Mouse (Mus musculus) myocyte (in vitro differentiated cells): ENCODE data around the gene Mul1. TPM values are rescaled to one million over a fixed set of nuclear protein-coding genes. Genes with fewer than 3 reads are reported as not detected.

Experiments used
- H3K27me3 ChIP-seq: one replicate; pipeline ENCODE4 v1.6.1; 2011; ENCODE audit not compliant: control insufficient read depth, insufficient read depth, insufficient read length
- H3K36me3 ChIP-seq: one replicate; pipeline ENCODE4 v1.6.1; 2011; ENCODE audit not compliant: control insufficient read depth, insufficient read depth
- H3K4me2 ChIP-seq: one replicate; pipeline ENCODE4 v1.6.1; 2011; ENCODE audit warnings: low read depth, control low read depth
- H3K4me3 ChIP-seq: one replicate; pipeline ENCODE4 v1.5.1; 2011; ENCODE audit warnings: mild to moderate bottlenecking, control low read depth, moderate library complexity
- H3K79me2 ChIP-seq: one replicate; pipeline ENCODE4 v1.6.1; 2011; ENCODE audit not compliant: control insufficient read depth, insufficient read depth
- H3ac ChIP-seq: one replicate; pipeline ENCODE4 v1.6.1; 2011; ENCODE audit not compliant: control insufficient read depth, insufficient read length
- CEBPB ChIP-seq: IDR thresholded peaks from 2 replicates; pipeline ENCODE4 v1.6.1; 2011; ENCODE audit warnings: mild to moderate bottlenecking, moderate library complexity; ENCODE audit not compliant: poor library complexity, insufficient read depth, severe bottlenecking
- E2F4 ChIP-seq: IDR thresholded peaks from one replicate; pipeline ENCODE4 v1.6.1; 2011; ENCODE audit warnings: mild to moderate bottlenecking, control low read depth, moderate library complexity; ENCODE audit not compliant: insufficient read depth
- MAX ChIP-seq: IDR thresholded peaks from one replicate; pipeline ENCODE4 v1.6.1; 2011; ENCODE audit warnings: low read depth, mild to moderate bottlenecking, control low read depth
- MYOD1 ChIP-seq, 3 experiments: IDR thresholded peaks; one replicate each; pipeline ENCODE4 v1.6.1; 2011; ENCODE audit warnings: control low read depth in 2 of 3, low read depth in 2 of 3, mild to moderate bottlenecking in 2 of 3, moderate library complexity in 1 of 3; ENCODE audit not compliant: insufficient read length in 2 of 3, control insufficient read depth in 1 of 3
- MYOG ChIP-seq, 3 experiments: IDR thresholded peaks; one replicate each; pipeline ENCODE4 v1.6.1; 2011; ENCODE audit warnings: control low read depth in 2 of 3, low read depth in 2 of 3, mild to moderate bottlenecking in 2 of 3; ENCODE audit not compliant: insufficient read length in 2 of 3, control insufficient read depth in 1 of 3, insufficient read depth in 1 of 3
- POLR2A ChIP-seq: IDR thresholded peaks from one replicate; pipeline ENCODE4 v1.6.1; 2011; ENCODE audit warnings: low read depth, mild to moderate bottlenecking, control low read depth, moderate library complexity; ENCODE audit not compliant: insufficient read length
- POLR2AphosphoS2 ChIP-seq: IDR thresholded peaks from one replicate; pipeline ENCODE4 v1.6.1; 2011; ENCODE audit warnings: low read depth, control low read depth; ENCODE audit not compliant: insufficient read length
- REST ChIP-seq: IDR thresholded peaks from one replicate; pipeline ENCODE4 v1.6.1; 2011; ENCODE audit warnings: mild to moderate bottlenecking, control low read depth, moderate library complexity; ENCODE audit not compliant: insufficient read depth, insufficient read length
- SRF ChIP-seq: IDR thresholded peaks from one replicate; pipeline ENCODE4 v1.6.1; 2011; ENCODE audit warnings: low read depth; ENCODE audit not compliant: control insufficient read depth, insufficient read length
- TCF12 ChIP-seq: IDR thresholded peaks from one replicate; pipeline ENCODE4 v1.6.1; 2011; ENCODE audit warnings: mild to moderate bottlenecking, control low read depth; ENCODE audit not compliant: poor library complexity, insufficient read depth, severe bottlenecking
- TCF3 ChIP-seq: IDR thresholded peaks from one replicate; pipeline ENCODE4 v1.6.1; 2011; ENCODE audit warnings: low read depth, control low read depth; ENCODE audit not compliant: insufficient read length
- USF1 ChIP-seq: IDR thresholded peaks from one replicate; pipeline ENCODE4 v1.6.1; 2011; ENCODE audit warnings: low read depth, mild to moderate bottlenecking, control low read depth, moderate library complexity
- polyA plus RNA-seq: library from polyadenylated mRNA; unstranded; fragments of >200 nt; fragmentation: generic; extraction: Trizol; gene quantifications from one replicate; pipeline ENCODE4 v1.2.1, GENCODE M21; 2012; ENCODE audit warnings: missing spikeins

Gene Mul1
- polyA plus RNA-seq, 1 experiment, result 36.2 TPM

DNA sequence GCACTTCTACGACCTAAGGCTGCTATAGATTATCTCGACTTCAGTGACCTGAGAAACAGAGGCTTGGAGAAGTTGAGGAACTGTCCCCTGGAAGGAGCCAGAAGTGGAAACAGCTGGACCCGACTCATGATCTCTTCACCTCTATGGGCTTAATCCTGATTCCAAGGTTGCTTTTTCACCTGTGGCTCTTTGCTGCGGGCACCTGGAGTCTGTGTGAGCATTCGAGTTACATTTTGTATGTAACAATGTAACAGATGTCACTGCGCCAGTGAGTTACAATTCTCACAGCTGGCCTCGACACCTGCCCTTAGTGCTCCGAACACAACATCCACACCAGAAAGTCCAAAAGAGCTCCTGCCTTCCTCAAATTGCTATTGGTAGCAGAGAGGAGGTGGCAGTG is 31.0 kb downstream of the Mul1 start:
- Histone ChIP-seq H3K4me2 (no peak overlapping the region), H3K4me3 (no peak overlapping the region), H3K36me3 (no peaks in the 10 kb centered on the region), H3K79me2 (no peaks in the 10 kb centered on the region), H3K27me3 (no peaks in the 10 kb centered on the region), H3ac (no peak overlapping the region)
- TF ChIP-seq POLR2AphosphoS2, result no peak

DNA sequence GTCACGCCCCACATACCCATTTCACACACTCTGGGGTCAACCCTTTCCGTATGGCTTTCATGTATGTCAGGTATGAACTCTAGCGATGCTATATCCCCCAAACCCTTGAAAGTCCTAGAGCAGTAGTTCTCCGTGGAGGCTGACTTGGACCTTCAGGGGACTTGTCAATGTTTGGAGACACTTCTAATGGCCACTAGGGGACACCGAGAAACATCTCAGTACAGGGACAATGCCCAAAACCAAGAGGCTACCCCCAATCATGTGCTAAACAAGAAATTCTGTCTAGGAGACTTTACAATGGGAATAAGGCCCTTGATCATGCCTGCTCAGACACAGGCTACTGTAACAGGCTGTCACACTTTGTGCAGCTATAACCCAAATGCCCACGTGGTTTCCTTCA is 32.2 kb downstream of the Mul1 start:
- no peak overlapping the region for H3K4me2 ChIP-seq
- no peak overlapping the region for H3K4me3 ChIP-seq
- no peak overlapping the region for H3ac ChIP-seq
- H3K36me3 ChIP-seq, result no peaks in the 10 kb centered on the region
- peaks cover 4% of the 10 kb centered on the region for H3K27me3 ChIP-seq
- TF ChIP-seq TCF12 (no peak), SRF (no peak), USF1 (no peak), REST (no peak), MYOD1 (IDR thresholded peaks at IDR 0.05; ENCODE audit: control insufficient read depth in 1 of 3, insufficient read length in 2 of 3, low read depth in 2 of 3) (no peak), E2F4 (no peak), POLR2AphosphoS2 (no peak), MYOG (IDR thresholded peaks at IDR 0.05; ENCODE audit: control insufficient read depth in 1 of 3, insufficient read depth in 1 of 3, insufficient read length in 2 of 3, low read depth in 2 of 3) (no peak), CEBPB (no peak), TCF3 (no peak), MAX (no peak), POLR2A (no peak)
- no peaks in the 10 kb centered on the region for H3K79me2 ChIP-seq

DNA sequence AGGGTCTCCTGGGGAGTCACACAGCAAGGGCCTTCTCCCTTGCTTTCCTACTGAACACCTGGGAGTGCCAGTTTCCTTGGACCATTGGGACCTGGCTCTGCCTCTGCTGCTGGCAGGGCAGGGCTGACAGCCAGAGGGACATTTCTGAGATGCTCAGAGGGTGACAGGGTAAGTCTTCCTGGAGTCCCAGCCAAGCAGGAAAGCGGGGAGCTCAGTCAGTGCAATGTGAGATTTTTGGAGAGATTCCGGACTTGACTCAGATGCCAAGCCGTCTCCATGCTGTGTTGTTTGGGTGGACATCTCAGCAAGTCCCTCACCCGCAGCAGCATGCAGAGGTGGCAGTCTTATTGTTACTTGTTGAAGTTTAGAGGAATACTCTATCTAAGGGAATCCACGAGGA is 33.0 kb downstream of the Mul1 start:
- Histone ChIP-seq H3K79me2 (no peaks in the 10 kb centered on the region), H3K27me3 (peaks cover 4% of the 10 kb centered on the region), H3ac (no peak overlapping the region), H3K36me3 (no peaks in the 10 kb centered on the region), H3K4me3 (no peak overlapping the region), H3K4me2 (no peak overlapping the region)
- no peak for TF ChIP-seq CEBPB
- no peak for TF ChIP-seq TCF12
- no peak for TF ChIP-seq E2F4
- no peak for TF ChIP-seq SRF
- TF ChIP-seq REST, result no peak
- no peak for TF ChIP-seq MYOD1 (IDR thresholded peaks at IDR 0.05; ENCODE audit: control insufficient read depth in 1 of 3, insufficient read length in 2 of 3, low read depth in 2 of 3)
- TF ChIP-seq POLR2AphosphoS2, result no peak
- TF ChIP-seq MAX, result no peak
- no peak for TF ChIP-seq TCF3
- TF ChIP-seq POLR2A, result no peak
- no peak for TF ChIP-seq MYOG (IDR thresholded peaks at IDR 0.05; ENCODE audit: control insufficient read depth in 1 of 3, insufficient read depth in 1 of 3, insufficient read length in 2 of 3, low read depth in 2 of 3)
- no peak for TF ChIP-seq USF1

DNA sequence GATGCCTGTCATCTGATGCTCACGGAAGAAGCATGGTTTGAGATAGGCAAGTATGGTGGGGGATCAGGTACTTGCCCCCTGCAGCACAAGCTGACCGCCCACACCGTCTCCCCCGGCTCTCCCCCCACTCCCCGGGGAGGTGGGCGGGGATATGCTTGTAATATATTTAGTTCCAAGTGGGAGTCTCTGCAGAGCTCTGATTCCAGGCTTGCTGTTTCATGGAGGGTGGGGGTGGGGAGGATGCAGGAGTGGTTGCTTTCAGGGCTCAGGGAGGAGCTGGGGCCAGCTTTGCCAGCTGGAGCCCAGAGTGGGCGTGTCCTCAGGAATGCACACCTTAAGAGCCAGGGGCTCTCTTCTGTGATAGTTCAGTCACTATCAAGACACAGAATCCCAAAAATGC is 34.6 kb downstream of the Mul1 start:
- Histone ChIP-seq H3K4me2 (no peak overlapping the region), H3K36me3 (no peaks in the 10 kb centered on the region), H3ac (no peak overlapping the region), H3K79me2 (no peaks in the 10 kb centered on the region), H3K27me3 (peaks cover 7% of the 10 kb centered on the region), H3K4me3 (no peak overlapping the region)
- TF ChIP-seq CEBPB (no peak), E2F4 (no peak), MAX (no peak), MYOD1 (IDR thresholded peaks at IDR 0.05; ENCODE audit: control insufficient read depth in 1 of 3, insufficient read length in 2 of 3, low read depth in 2 of 3) (no peak), REST (no peak), POLR2A (no peak), MYOG (IDR thresholded peaks at IDR 0.05; ENCODE audit: control insufficient read depth in 1 of 3, insufficient read depth in 1 of 3, insufficient read length in 2 of 3, low read depth in 2 of 3) (no peak), SRF (no peak), POLR2AphosphoS2 (no peak), TCF12 (no peak), TCF3 (no peak), USF1 (no peak)

DNA sequence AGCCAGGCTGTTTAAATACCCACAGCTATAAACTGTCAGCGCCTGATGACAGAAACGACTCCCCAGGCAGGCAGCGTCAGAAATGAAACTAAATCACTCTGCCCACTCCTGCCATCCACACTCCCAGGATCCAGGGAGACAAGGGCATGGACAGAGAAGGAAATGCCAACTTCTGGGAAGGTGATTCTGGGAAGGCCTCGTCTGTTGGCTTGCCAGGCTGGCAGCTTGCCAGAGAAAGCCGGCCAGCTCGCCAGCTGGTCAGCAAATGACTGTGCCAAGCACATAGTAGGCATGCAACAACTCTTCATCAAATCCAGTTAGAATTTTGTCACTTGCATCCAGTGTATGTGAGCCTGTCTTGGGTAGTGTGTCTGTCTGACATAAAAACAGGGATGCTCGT is 36.8 kb downstream of the Mul1 start:
- Histone ChIP-seq H3ac (no peak overlapping the region), H3K4me3 (no peak overlapping the region), H3K27me3 (peaks cover 29% of the 10 kb centered on the region), H3K4me2 (no peak overlapping the region), H3K36me3 (no peaks in the 10 kb centered on the region), H3K79me2 (no peaks in the 10 kb centered on the region)
- TF ChIP-seq CEBPB, result no peak
- TF ChIP-seq MYOG (IDR thresholded peaks at IDR 0.05; ENCODE audit: control insufficient read depth in 1 of 3, insufficient read depth in 1 of 3, insufficient read length in 2 of 3, low read depth in 2 of 3), result no peak
- TF ChIP-seq POLR2AphosphoS2, result no peak
- no peak for TF ChIP-seq TCF12

DNA sequence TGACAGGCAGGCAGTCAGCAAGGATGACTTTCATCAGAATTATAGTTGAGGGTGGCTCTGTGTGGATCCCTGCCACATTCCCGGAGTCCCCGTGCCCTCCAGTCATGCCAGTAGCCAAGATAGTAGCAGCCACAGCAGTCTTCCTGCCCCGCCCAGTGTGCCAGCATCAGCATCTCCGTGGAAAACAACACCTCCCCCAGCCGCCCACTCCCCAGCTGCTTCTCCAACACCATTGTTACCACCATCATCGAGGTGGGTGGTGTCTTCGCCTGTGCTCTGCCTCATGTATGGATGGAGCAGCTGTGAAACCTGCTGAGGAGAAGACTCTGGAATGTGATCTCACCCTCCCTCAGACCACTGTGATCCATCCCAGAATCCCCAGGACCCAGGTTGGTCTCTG is 45.1 kb downstream of the Mul1 start:
- Histone ChIP-seq H3K4me2 (no peak overlapping the region), H3K36me3 (no peaks in the 10 kb centered on the region), H3K27me3 (peaks cover 42% of the 10 kb centered on the region), H3K4me3 (no peak overlapping the region), H3ac (no peak overlapping the region), H3K79me2 (no peaks in the 10 kb centered on the region)
- TF ChIP-seq CEBPB, result no peak
- TF ChIP-seq TCF12, result no peak
- TF ChIP-seq MYOD1 (IDR thresholded peaks at IDR 0.05; ENCODE audit: control insufficient read depth in 1 of 3, insufficient read length in 2 of 3, low read depth in 2 of 3), result no peak
- no peak for TF ChIP-seq MAX
- TF ChIP-seq TCF3, result no peak
